Mouse (Mus musculus) spleen, postnatal 4 days (tissue): ENCODE data around the gene Tmem174.

Source experiments
- DNase-seq, 2 experiments: peaks; one replicate each; pipeline ENCODE4 v3.0.0; 2022; ENCODE audit warnings: low spot score in 2 of 2

The Tmem174 gene

GRCm38 (mm10) chr13:98637145-98637544 is at the start of gene Tmem174:
Tmem174 (minus strand) TSS chr13:98637410.
- no peak for DNase-seq

- DNase-seq = no peak
Measured at GRCm38 (mm10) chr13:98684144-98684900, 47.1 kb upstream of the Tmem174 start.

GRCm38 (mm10) chr13:98683412-98683811 is 46.2 kb upstream of the Tmem174 start:
- no peak for DNase-seq

GRCm38 (mm10) chr13:98680470-98681060 is 43.4 kb upstream of the Tmem174 start:
- DNase-seq = no peak

- DNase-seq = no peak
Measured at GRCm38 (mm10) chr13:98679631-98680041, 42.4 kb upstream of the Tmem174 start.

GRCm38 (mm10) chr13:98679230-98679629 is 42.0 kb upstream of the Tmem174 start:
- no peak for DNase-seq

- no peak for DNase-seq
Measured at GRCm38 (mm10) chr13:98673922-98674321, 36.7 kb upstream of the Tmem174 start.

- no peak for DNase-seq
Measured at GRCm38 (mm10) chr13:98669296-98669695, 32.1 kb upstream of the Tmem174 start.

GRCm38 (mm10) chr13:98667316-98667715 is 30.1 kb upstream of the Tmem174 start:
- DNase-seq = peak in 1 of 2 experiments; percentile 50

- DNase-seq = no peak
Measured at GRCm38 (mm10) chr13:98665240-98665639, 28.0 kb upstream of the Tmem174 start.

- DNase-seq = no peak
Measured at GRCm38 (mm10) chr13:98662173-98662675, 25.0 kb upstream of the Tmem174 start.

GRCm38 (mm10) chr13:98656034-98656471 is 18.8 kb upstream of the Tmem174 start:
- DNase-seq = no peak

GRCm38 (mm10) chr13:98655346-98655745 is 18.1 kb upstream of the Tmem174 start:
- no peak for DNase-seq

- DNase-seq = no peak
Measured at GRCm38 (mm10) chr13:98654129-98654939, 17.1 kb upstream of the Tmem174 start.

- DNase-seq = no peak
Measured at GRCm38 (mm10) chr13:98652194-98652593, 15.0 kb upstream of the Tmem174 start.

GRCm38 (mm10) chr13:98651228-98651977 is 14.2 kb upstream of the Tmem174 start:
- DNase-seq = no peak

GRCm38 (mm10) chr13:98647775-98648568 is 10.8 kb upstream of the Tmem174 start:
- no peak for DNase-seq

- no peak for DNase-seq
Measured at GRCm38 (mm10) chr13:98638507-98639166, 1.4 kb upstream of the Tmem174 start.

- DNase-seq = no peak
Measured at GRCm38 (mm10) chr13:98636571-98636970, 639 bp downstream of the Tmem174 start.
